Mouse (Mus musculus) spleen, adult 2 months (tissue): ENCODE results near the gene Calml3.

Source experiments
- CTCF ChIP-seq: fragments of 200-500 bp; IDR thresholded peaks from 2 replicates; pipeline ENCODE4 v1.5.1; 2011; ENCODE audit warnings: mild to moderate bottlenecking, inconsistent platforms; ENCODE audit not compliant: insufficient read depth, insufficient read length, insufficient replicate concordance; ENCODE audit errors: extremely low read depth
- POLR2A ChIP-seq: fragments of 200-500 bp; IDR thresholded peaks from 2 replicates; pipeline ENCODE4 v1.6.1; 2011; ENCODE audit warnings: low read depth, low read length, inconsistent platforms

GRCm38 (mm10) chr13:3768621-3769020 is 35.5 kb downstream of the Calml3 start:
- TF ChIP-seq CTCF: no peak
- no peak for TF ChIP-seq POLR2A
